Mouse (Mus musculus): Measurements from ENCODE around the gene Ang5.
A peak's percentile ranks its signal among the peaks of the same experiment; 100 is the strongest.
"Not testable (repeated sequence)": the region's sequence is repeated elsewhere in the genome, so short reads cannot be mapped to it uniquely, and the experiment has no call there.

The Ang5 gene

DNA sequence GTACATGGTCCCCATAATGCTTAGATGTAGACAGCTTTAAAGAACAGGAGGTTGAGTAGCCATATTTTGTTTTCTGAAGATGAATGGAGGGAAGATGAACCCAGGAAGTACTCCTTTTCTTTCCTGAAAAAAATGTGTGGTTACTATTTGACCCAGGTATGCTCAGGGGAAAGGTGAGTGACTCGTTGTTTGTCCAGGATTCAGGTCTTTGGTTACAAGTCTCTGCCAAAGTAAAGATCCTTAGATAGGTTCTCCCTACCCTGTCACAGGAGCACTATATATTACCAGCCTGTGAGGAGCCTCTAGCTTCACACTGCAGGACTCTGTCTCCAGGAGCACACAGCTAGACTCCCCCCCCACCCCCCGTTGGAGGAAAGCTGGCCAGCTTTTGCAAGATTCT is at the start of gene Ang5:
Gene Ang5, plus strand, starts transcription at position 301 of the 400 bp plus-strand sequence.
- DNase-seq (ENCODE audit: low read depth, low spot score) = not testable (repeated sequence)

DNA sequence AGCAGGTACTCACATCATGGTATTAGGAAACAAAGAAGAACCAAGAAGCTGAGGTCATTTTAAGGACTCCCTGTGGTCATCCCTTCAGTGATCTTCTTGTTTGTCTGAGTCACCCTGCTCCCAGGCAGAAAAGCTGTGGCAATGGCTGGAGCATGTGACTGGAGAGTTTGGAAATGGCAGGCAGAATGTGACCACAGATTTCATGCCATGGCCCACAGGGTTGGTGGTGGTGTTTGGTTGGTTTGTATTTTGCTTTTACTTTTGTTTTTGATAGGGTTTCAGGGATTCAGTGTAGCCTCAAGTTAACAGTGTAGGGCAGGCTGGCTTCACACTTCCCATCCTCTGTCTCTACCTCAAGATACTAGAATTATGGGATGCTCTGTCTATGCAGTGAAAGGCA is 38.7 kb upstream of the Ang5 start:
- not testable (repeated sequence) for DNase-seq (ENCODE audit: low read depth, low spot score)

DNA sequence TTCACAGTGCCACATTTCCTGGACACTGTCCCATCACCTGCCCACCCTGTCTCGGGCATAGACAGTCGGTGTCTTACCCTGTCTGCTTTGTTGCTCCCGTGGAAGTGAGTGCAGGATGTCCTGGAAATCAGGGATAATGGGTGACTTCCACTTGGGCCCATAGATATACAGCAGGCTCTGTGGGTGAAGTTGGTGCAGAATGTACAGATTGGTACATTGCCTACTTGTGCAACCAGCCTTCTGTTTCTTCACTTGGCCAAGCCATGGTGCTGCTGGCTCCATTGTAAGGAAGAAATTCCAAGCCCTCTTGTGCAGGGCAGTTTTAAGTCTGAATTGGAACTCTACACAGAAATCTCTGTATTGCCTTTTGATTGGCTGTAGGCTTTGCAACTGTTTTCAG is 33.4 kb upstream of the Ang5 start, which contains the start of gene Ear10:
Gene Ear10, minus strand, starts transcription at position 101 of the 400 bp plus-strand sequence.
- DNase-seq (ENCODE audit: low read depth, low spot score) = not testable (repeated sequence)

DNA sequence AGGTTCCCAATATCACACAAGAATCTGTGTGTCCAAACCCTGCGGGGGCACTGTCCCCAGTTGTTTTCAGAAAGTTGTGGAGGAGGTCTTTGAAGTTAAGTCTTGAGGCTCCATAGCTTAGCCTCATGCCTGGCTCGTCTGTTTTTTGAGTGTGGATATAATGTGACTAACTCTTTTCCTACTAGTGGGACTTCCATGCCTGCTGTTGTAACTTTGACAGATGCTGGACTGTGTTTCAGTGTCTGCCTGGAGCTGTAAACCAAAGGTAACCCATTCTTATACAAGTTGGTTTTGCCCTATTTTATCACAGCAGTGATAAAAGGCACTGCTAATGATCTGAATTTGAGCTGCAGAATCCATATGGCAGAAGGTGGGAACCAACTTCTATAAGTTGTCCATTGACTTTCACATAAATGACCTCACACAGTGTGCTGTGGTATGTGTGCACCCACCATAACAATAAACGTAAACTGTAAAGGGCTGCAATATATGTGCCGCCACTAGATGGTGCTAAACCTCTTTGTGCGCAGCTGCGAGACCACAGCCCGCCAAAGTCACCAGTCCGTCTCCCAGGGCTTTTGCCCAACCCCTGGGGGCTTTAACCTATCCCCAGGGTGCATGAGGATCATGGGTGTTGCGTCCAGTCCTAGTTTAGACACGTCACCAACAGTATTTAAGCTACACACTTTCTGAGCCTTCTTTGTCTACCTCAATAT is 32.0 kb upstream of the Ang5 start, which contains the start of gene Gm8113:
Gene Gm8113, plus strand, starts transcription at position 703 of the 716 bp plus-strand sequence.
- DNase-seq (ENCODE audit: low read depth, low spot score) = not testable (repeated sequence)

DNA sequence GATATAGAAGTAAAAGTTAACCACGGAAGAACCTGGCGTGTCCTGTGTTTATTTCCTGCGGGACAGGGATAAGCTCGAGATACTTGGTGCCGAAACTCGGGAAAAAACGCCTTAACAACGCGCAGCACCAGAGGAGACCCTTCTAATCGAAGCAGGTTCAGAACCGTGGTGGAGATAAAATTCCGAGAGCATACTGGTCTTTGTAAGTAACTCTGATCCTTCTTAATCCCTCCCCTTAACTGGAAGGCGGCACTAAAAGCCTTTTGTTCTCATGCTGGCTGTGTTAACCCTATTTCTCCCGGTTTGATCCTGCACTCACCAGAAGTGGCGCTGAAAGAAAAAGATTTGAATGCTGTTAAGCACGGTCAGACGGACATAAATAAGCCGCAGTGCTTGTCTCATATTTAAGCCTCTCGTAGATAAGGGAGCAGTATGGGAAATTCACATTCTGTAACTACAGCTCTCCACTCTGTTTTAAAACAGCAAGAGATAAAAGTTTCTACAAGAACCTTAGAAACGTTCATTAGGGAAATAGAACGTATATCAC is 31.4 kb upstream of the Ang5 start:
- not testable (repeated sequence) for DNase-seq (ENCODE audit: low read depth, low spot score)

DNA sequence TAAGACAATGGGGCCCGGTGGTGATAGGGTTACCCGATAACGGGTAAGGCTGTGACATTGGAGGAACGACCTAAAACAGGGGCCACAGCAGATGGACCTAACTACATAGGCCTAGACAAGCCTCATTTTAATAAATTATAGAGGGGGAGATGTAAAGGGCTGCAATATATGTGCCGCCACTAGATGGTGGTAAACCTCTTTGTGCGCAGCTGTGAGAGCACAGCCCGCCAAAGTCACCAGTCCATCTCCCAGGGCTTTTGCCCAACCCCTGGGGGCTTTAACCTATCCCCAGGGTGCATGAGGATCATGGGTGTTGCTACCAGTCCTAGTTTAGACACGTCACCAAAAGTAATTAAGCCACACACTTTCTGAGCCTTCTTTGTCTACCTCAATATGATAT is 23.9 kb upstream of the Ang5 start:
- DNase-seq (ENCODE audit: low read depth, low spot score) = not testable (repeated sequence)

DNA sequence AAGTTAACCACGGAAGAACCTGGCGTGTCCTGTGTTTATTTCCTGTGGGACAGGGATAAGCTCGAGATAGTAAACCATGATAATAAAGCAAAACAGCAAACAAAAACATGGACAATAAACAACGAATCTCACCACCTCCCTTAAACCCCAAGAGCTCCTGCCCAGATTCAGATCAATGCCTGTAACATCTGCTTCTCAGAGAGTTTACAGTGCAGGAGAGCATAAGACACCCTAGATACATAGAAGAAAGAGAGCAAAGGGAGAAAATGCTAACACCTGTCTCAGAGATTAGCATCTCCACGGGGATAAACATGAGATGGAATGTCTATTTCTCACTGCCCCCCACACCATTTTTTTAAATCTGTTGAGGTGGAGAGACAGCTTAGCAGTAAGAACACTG is 23.5 kb upstream of the Ang5 start:
- DNase-seq (ENCODE audit: low read depth, low spot score) = not testable (repeated sequence)

DNA sequence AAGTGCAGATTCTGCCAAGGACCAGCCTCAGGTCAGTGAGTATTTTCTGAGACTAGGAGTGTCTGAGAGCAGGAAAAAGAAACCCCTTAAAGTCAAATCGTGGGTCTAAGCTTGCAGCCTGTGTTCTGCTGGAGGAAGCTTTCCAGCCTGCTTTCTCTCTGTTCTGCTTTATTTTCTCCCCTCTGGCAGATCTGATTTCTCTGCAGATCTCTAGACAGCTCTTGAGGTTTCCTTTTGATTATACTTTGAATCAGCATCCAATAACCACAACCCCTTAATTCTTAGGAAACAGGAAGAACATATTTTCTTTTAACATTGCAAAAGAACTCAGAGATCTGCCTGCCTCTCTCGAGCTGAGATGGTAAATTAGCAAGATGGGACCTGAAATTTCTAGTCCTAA is 3.5 kb upstream of the Ang5 start:
- DNase-seq (ENCODE audit: low read depth, low spot score) = not testable (repeated sequence)

DNA sequence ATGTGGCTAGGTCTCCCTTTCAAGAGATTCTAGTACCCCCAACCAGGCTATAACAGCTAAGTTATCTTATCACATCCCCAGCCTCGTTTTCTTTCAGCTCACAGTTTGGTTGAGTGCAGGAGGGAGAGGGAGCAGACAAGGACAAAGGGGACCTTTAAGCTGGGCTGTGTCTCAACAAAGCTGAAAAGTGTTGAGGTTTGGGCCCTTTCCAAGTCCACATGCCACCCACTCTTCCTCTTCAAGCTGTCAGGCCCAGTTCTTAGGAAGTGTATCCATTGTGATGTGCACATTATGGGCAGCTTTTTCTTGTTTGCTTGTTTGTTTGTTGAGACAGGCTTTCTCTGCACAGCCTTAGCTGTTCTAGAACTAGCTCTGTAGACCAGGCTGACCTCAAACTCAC is 1.8 kb upstream of the Ang5 start:
- not testable (repeated sequence) for DNase-seq (ENCODE audit: low read depth, low spot score)

DNA sequence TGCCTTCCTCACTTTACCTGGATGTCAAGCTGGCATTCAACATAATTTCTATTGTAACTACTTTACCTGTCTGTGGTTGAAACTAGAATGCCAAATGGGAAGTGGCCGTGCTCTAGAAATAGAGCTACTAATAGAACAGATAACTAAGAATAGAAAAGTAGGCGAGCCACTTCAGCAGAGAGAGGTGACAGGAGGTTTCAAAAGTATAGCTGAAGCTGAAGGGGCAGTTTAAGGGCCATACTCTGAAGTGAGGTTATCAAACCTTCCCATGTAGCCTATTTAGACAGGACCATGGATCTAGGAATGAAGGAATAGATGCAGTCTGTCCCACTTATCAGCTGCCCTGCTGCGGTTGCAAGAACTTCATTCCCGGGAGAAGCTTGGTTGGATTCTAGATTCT is 26.6 kb downstream of the Ang5 start:
- no peak for DNase-seq (ENCODE audit: low read depth, low spot score)

DNA sequence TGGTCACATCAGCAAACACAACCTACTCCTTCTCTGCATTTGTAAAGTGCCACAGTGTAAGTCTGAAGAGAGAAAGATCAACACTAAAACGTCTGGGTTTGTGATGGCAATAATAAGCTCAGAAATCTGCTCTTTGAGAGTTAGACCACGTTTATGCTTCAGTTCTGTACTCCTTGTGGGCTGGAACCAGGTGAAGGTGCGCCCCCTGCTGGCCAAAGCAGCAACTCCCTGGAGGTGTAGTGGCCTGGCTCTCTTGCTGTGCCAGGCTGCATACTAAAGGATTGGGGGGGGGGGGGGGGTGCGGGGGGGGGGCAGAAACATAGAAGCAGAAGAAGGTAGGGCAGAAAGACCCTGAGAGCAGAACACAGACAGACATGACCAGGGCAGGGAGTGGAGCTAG is 27.0 kb downstream of the Ang5 start:
- DNase-seq (ENCODE audit: low read depth, low spot score) = peak; percentile 2

DNA sequence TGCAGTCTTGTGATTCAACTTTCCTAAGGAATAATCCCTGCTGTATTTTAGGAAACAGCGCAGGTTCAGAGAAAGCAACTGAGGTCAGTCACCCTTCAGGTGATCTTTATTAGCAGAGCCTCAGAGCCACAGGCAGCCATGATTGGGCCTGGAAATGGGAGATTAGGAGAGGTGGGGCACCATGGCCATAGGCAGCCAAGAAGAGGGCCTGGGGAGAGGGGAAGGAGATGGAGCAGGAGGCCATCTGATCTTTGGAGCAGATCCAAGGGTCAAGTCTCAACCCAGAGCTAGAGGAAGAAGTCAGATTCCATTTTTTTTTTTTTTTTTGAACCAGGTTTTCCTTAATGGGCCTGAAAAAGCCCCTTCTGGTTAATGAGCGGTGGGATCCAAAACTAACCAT is 29.3 kb downstream of the Ang5 start:
- DNase-seq (ENCODE audit: low read depth, low spot score) = no peak

DNA sequence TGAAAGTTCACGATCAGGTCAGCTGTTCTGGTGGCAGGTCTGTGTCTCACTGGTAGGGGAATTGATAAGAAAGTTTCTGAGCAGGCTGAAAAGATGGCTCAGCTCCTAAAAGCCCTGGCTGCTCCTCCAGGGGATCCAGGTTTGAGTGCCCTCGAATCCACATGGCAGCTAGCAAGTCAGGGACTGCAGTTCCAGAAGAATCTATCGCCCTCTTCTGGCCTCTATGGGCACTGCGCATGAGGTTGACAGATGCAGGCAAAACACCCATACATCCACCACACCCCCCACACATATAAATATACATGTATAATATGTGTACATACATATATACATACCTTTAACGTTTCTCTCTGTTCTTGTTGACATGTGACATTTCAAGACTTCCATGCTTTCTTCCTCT is 30.5 kb downstream of the Ang5 start:
- DNase-seq (ENCODE audit: low read depth, low spot score) = not testable (repeated sequence)

DNA sequence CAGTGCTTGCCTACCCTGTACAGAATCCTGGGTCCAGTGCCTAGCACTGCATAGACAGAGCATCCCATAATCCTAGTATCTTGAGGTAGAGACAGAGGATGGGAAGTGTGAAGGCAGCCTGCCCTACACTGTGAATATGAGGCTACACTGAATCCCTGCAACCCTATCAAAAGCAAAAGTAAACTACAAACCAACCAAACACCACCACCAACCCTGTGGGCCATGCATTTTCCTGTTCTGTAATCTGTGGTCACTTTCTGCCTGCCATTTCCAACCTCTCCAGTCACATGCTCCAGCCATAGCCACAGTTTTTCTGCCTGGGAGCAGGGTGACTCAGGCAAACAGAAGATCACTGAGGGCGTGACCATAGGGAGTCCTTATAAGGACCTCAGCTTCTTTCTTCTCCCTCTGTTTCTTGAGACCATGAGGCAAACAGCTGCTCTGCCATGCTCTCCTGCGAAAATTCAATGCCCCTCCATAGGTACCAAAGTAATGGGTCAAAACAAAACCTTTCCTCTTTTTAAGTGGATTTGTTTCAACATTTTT is 41.7 kb downstream of the Ang5 start:
- not testable (repeated sequence) for DNase-seq (ENCODE audit: low read depth, low spot score)

DNA sequence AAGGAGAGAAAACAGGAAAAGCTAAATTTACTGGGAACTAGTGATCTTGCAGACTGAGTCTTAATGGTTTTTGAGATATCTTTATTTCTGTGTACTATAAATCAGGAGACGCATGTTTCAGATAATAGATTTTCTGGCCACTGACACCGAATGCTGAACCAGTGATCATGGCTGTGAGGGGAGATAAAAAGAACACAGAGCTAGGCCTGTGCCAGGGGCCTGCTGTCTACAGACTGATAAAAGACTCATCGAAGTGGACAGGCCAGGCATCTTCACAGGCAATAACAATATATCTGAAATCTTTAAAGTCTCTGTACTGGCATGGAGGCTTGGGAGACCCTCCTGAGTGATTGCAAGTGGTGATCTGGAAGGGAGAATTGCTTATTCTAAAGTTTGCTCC is 44.7 kb downstream of the Ang5 start:
- no peak for DNase-seq (ENCODE audit: low read depth, low spot score)

DNA sequence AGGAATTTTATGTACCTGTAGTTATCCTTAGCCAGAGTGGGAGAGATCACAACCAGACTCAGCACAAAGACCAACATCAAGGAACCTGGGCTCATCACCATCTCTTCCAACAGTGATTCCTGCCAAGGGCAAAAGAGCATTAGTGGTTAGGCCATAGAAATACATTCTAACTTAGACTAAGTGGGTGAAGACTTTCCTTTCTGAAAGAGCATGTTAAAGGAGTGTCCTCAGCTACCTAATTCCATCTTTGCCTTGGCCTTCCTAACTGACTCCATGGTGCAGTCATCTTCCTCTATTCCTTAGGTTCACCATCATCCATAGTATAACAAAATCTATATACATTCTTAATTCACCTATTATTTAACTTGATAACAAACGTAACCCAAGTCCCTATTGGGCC is 45.3 kb downstream of the Ang5 start, which contains the start of gene Ang6:
Gene Ang6, minus strand, starts transcription at position 101 of the 400 bp plus-strand sequence.
- no peak for DNase-seq (ENCODE audit: low read depth, low spot score)

DNA sequence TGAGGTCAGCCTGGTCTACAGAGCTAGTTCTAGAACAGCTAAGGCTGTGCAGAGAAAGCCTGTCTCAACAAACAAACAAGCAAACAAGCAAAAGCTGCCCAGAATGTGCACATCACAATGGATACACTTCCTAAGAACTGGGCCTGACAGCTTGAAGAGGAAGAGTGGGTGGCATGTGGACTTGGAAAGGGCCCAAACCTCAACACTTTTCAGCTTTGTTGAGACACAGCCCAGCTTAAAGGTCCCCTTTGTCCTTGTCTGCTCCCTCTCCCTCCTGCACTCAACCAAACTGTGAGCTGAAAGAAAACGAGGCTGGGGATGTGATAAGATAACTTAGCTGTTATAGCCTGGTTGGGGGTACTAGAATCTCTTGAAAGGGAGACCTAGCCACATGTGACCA is 51.2 kb downstream of the Ang5 start:
- not testable (repeated sequence) for DNase-seq (ENCODE audit: low read depth, low spot score)

DNA sequence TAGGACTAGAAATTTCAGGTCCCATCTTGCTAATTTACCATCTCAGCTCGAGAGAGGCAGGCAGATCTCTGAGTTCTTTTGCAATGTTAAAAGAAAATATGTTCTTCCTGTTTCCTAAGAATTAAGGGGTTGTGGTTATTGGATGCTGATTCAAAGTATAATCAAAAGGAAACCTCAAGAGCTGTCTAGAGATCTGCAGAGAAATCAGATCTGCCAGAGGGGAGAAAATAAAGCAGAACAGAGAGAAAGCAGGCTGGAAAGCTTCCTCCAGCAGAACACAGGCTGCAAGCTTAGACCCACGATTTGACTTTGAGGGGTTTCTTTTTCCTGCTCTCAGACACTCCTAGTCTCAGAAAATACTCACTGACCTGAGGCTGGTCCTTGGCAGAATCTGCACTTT is 52.8 kb downstream of the Ang5 start:
- not testable (repeated sequence) for DNase-seq (ENCODE audit: low read depth, low spot score)

All from retina, adult 2 months (tissue).